Mouse (Mus musculus): Measurements from ENCODE around the gene Shld2. TPM values are rescaled to one million over a fixed set of nuclear protein-coding genes. Genes with fewer than 3 reads are reported as not detected.

Gene Shld2
- polyA plus RNA-seq (2016; fragmentation: Nextera tagmentation; extraction: Ambion mirVana), result 6.1 and 10.0 TPM in 2 replicates

DNA sequence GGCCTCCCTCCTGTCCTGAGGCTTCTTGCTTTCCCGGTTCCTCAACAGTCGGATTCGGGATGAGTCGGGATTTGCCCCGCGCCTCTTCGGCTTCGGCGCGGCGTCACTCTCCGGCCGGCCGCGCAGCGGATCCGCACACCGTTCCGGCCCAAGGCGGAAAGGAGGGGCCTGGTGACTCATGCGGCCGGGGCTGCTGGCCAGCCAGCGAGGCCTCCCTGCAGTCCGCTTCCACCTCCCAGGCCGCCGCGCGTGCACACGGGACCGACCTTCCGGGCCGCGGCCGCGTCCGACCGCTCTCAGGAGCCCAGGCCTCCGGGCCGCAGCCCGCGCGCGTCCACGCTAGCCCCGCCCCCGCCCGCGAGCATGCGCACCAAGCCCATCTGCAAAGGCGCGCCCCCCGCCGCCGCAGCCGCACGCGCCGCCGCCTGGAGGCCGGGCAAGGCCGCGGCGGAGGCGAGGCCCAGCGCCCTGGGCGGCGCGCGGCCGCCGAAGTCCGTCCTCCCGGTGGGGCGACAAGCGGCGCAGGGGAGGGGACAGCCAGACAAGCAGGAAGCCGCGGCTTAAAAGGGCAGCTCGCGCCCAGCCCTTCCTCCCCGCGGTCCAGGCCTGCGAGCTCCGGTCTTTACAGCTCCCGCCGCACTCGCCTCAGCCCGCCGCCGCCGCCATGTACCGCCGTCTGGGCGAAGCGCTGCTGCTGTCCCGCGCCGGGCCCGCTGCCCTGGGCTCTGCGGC, at the start of gene Shld2, which contains the start of gene Glud1:
TSS of gene Shld2 (minus strand) at position 260 of the 732 bp plus-strand sequence.
TSS of gene Glud1 (plus strand) at position 494 of the 732 bp plus-strand sequence.
- Histone ChIP-seq H3K36me3 (peaks cover 5% of the 10 kb centered on the region; the same call in 1 of the 2 replicates), H3K27ac (peak within 1 kb of the TSS; percentile 98), H3K4me3 (peak within 1 kb of the TSS; percentile 95), H3K9me3 (no peaks in the 10 kb centered on the region), H3K27me3 (ENCODE audit: insufficient read depth, poor library complexity, severe bottlenecking) (no peaks in the 10 kb centered on the region), H3K4me1 (replicated peaks) (peaks cover 25% of the 10 kb centered on the region)
- under 1% methylated on average over 100 of the region's 100 CpGs for WGBS
- DNase-seq (ENCODE audit: low spot score), result peak; percentile 95

DNA sequence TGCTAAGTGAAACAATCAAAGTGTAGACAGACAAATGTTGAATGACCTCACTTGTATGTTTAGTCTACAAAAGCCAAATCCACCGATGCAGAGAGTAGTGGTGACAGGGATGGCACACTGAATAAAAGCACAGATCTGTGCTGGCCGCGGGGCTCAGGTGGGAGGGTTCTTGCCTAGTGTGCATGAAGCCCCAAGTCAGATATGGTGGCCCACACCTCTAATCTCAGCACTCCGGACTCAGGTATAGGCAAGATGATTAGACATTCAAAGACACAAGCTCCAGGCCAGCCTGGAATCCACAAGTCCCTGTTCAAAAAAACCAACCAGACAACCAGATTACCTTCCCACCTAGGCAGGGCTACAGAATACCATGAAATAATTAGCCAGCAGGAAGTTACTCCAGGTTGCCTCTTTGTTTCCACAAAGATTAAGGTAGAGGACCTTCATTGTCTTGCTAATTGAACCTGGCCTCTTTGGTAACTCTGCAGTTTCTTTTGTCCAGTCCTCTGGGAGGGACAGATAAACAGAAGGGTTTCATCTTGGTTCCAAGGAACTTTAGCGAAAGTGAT, 49.5 kb upstream of the Shld2 start:
- Histone ChIP-seq H3K9me3 (no peaks in the 10 kb centered on the region), H3K36me3 (no peaks in the 10 kb centered on the region), H3K4me1 (replicated peaks) (peaks cover 18% of the 10 kb centered on the region), H3K27ac (no peak overlapping the region), H3K27me3 (ENCODE audit: insufficient read depth, poor library complexity, severe bottlenecking) (peaks cover 16% of the 10 kb centered on the region), H3K4me3 (no peak overlapping the region)
- 46% methylated on average over 5 of the region's 5 CpGs for WGBS
- no peak for DNase-seq (ENCODE audit: low spot score)

DNA sequence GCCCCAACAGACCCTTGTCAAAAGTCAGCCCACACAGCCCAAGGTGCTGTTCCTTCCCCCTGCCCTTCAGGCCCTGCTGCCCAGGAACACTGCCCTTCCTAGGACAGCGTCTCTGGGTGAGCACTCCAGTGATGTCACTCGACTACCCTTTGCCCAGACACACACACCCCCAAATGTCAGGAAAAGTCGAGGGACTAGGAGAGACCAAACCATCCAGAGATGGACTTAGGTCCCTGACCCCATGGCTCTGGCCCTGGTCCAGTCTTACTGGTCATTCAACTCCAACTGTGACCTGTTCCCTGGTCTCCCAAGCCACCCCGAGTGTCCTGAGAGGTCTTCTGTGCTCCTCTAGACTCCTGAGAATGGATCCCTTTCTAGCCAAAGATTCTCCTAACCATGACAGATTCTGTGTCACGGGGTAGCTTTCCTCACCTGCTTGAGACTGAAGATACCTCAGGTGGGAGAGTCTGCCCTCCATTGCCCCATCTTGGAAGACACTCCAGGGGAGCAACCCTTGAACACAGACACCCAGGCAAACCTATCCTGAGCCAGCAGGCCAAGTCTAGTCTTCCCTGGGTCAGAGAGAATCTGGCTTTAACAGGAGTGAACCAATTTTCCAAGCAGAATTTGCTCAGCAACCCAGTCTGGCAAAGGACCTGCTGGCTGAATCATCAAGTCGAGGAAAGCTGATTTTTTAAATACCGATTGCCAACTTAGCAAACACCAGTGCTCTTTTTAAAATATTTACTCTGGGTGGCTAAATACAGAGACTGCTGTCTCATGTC, 47.6 kb upstream of the Shld2 start:
- H3K27ac ChIP-seq, result no peak overlapping the region
- no peaks in the 10 kb centered on the region for H3K9me3 ChIP-seq
- peaks cover 9% of the 10 kb centered on the region for H3K27me3 ChIP-seq (ENCODE audit: insufficient read depth, poor library complexity, severe bottlenecking)
- peaks cover 6% of the 10 kb centered on the region for H3K4me1 ChIP-seq (replicated peaks)
- 84% methylated on average over 7 of the region's 7 CpGs for WGBS
- no peaks in the 10 kb centered on the region for H3K36me3 ChIP-seq
- no peak for DNase-seq (ENCODE audit: low spot score)
- H3K4me3 ChIP-seq, result no peak overlapping the region

DNA sequence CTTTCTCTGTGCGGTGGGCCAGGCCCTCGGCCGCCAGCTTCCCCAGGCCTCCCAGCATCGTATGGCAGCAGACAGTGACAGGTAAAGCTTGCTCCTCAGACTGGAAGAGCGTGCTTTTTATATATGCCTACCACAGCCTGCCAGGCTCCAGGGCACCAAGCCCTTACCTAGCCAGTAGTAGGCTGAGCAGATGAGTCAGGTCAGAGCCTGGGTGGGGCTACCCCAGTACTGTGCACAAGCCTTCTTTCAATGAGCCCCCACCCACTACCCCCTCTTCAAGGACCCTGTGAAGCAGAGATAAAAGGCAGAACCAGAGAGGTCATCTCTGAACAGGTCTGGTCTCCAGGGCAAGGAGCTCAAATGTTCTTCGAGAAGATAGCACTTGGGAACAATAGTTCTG, 45.0 kb upstream of the Shld2 start, which contains the start of gene Fam25c:
TSS of gene Fam25c (minus strand) at position 133 of the 400 bp plus-strand sequence.
- H3K27ac ChIP-seq, result no peak within 1 kb of the TSS
- WGBS, result 76% methylated on average over 6 of the region's 6 CpGs
- peaks cover 14% of the 10 kb centered on the region for H3K4me1 ChIP-seq (replicated peaks)

DNA sequence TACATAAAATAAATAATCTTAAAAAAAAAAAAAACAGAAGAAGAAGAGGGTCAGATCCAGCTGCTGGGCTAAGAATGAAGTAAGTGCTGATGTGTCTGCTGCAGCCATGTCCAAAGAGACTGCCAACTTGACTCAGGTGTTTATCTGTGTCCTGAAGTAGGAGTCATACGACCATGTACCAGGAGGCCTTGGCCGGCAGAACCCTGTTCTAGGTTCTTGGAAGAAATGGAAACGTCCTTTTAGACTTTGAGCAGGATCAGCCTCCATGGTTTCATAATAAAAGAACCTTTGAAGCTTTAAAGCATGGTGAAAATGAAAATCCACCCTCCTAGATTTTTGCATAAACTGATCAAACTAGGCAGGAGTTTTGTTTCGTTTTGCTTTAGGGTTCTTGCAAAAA, 44.2 kb upstream of the Shld2 start:
- H3K27ac ChIP-seq, result no peak overlapping the region
- H3K4me3 ChIP-seq, result no peak overlapping the region
- H3K36me3 ChIP-seq, result no peaks in the 10 kb centered on the region
- H3K4me1 ChIP-seq (replicated peaks), result peaks cover 14% of the 10 kb centered on the region
- 82% methylated on average over 4 of the region's 4 CpGs for WGBS
- DNase-seq (ENCODE audit: low spot score), result no peak
- H3K27me3 ChIP-seq (ENCODE audit: insufficient read depth, poor library complexity, severe bottlenecking), result no peaks in the 10 kb centered on the region
- no peaks in the 10 kb centered on the region for H3K9me3 ChIP-seq

More for the DNA sequence above, 45.0 kb upstream of the Shld2 start, which contains the start of gene Fam25c:
- Histone ChIP-seq H3K4me3 (no peak within 1 kb of the TSS), H3K36me3 (no peaks in the 10 kb centered on the region), H3K27me3 (ENCODE audit: insufficient read depth, poor library complexity, severe bottlenecking) (no peaks in the 10 kb centered on the region), H3K9me3 (no peaks in the 10 kb centered on the region)
- DNase-seq (ENCODE audit: low spot score), result no peak

DNA sequence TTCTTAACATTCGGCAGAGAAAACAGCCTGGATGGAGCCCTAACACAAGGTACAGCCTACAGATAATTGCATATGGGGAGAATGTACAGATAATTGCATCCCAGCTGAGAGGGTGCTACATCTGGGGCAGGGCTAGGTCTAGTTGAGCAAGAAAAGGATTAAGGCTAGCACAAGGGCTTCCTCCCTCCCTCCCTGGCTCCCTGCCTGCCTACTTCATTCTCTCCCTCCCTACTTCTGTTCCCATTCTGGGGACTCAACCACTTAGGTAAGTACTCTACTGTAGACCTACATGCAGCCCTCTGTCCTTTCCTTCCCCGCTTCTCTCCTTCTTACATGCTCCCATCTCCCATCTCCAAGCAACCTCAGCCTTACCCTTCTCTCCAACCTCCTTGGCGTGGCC, 43.0 kb upstream of the Shld2 start:
- H3K4me3 ChIP-seq, result no peak overlapping the region

DNA sequence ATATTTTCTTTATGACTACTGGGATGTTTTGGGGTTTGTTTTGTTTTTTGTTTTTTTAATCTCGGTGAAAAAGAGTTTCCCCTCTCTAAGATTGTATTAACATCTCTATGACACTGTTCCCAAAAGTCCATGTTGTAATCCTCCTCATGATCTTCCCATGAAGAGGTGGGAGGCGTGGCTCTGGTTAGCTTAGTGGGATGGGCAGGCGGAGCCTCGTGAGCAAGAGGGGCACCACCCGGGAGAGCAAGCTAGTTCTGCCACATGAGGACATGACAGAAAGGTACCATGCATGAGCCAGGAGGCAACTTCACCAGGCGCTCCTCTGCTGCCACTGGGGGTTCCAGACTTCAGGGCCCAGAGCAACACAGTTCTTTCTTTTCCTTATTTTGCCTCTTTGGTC, 42.2 kb upstream of the Shld2 start:
- Histone ChIP-seq H3K9me3 (no peaks in the 10 kb centered on the region), H3K27me3 (ENCODE audit: insufficient read depth, poor library complexity, severe bottlenecking) (no peaks in the 10 kb centered on the region), H3K36me3 (no peaks in the 10 kb centered on the region), H3K4me3 (no peak overlapping the region), H3K4me1 (replicated peaks) (peaks cover 14% of the 10 kb centered on the region), H3K27ac (no peak overlapping the region)
- DNase-seq (ENCODE audit: low spot score), result no peak
- whole genome bisulfite sequencing, result 79% methylated on average over 6 of the region's 6 CpGs

More for the DNA sequence above, 43.0 kb upstream of the Shld2 start:
- H3K27ac ChIP-seq, result no peak overlapping the region
- DNase-seq (ENCODE audit: low spot score), result no peak
- no peaks in the 10 kb centered on the region for H3K36me3 ChIP-seq
- H3K4me1 ChIP-seq (replicated peaks), result peaks cover 14% of the 10 kb centered on the region
- no peaks in the 10 kb centered on the region for H3K27me3 ChIP-seq (ENCODE audit: insufficient read depth, poor library complexity, severe bottlenecking)
- H3K9me3 ChIP-seq, result no peaks in the 10 kb centered on the region
- 94% methylated on average over 3 of the region's 3 CpGs for WGBS

DNA sequence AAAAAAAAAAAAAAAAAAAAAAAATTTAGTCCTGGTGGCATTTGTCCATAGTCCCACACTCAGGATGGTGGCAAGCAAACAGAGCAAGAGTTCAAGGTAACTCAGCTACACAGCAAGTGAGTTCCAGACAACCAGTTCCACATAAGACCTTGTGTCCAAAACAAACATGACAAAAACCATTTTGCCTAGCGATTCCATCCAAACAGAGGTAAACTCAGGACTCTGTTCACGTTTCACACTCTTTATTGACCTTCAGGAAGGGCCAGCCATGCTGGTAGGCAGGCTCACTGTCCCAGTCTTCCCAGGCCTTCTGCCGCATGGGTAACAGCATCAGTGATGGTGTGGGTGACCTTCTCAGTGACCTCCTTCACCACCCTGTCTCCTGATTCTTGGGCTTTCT, 41.4 kb upstream of the Shld2 start:
- Histone ChIP-seq H3K27ac (no peak overlapping the region), H3K9me3 (no peaks in the 10 kb centered on the region), H3K4me3 (no peak overlapping the region), H3K27me3 (ENCODE audit: insufficient read depth, poor library complexity, severe bottlenecking) (no peaks in the 10 kb centered on the region), H3K36me3 (no peaks in the 10 kb centered on the region), H3K4me1 (replicated peaks) (peaks cover 14% of the 10 kb centered on the region)
- no peak for DNase-seq (ENCODE audit: low spot score)
- WGBS, result 60% methylated on average over 3 of the region's 3 CpGs

DNA sequence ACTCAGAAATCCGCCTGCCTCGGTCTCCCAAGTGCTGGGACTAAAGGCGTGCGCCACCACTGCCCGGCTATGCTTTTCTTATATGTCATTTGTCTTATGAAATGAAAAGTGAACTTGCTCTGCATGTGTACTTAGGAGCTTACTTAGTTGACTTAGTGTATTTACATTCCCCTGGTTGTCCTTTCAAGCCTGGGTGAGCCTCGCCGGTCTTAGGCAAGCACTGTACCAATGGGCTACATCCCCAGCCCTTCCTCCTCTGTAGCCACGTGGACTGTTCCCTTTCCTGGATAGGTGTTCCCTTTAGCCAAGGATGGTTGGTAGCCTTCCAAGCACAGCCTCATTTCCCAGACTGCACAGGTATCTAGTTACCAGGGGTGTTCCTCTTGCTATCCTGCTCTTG, 38.7 kb upstream of the Shld2 start:
- DNase-seq (ENCODE audit: low spot score), result no peak
- Histone ChIP-seq H3K4me1 (replicated peaks) (peaks cover 11% of the 10 kb centered on the region), H3K4me3 (no peak overlapping the region), H3K9me3 (no peaks in the 10 kb centered on the region), H3K27ac (no peak overlapping the region), H3K36me3 (peaks cover 14% of the 10 kb centered on the region), H3K27me3 (ENCODE audit: insufficient read depth, poor library complexity, severe bottlenecking) (no peaks in the 10 kb centered on the region)
- WGBS, result 86% methylated on average over 8 of the region's 8 CpGs

DNA sequence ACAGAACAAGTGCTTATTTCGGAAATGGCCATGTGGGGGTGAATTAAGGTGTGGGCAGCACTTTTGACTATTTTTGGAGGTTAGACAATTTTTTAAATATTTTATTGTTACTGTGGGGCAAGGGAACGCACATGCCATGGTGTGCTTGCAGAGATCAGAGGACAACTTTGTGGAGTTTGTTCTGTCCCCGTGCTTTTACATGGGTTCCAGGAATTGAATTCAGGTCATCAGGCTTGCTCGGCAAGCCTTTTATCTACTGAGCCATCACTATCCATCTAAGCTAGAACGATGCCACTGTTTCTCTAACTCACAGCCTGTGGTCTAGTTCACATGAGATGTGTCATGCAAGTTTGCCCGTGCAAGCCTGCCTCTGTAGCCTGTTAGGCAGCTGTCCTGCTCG, 38.0 kb upstream of the Shld2 start:
- no peak overlapping the region for H3K4me3 ChIP-seq
- peaks cover 19% of the 10 kb centered on the region for H3K36me3 ChIP-seq
- no peak for DNase-seq (ENCODE audit: low spot score)
- H3K9me3 ChIP-seq, result no peaks in the 10 kb centered on the region
- peaks cover 11% of the 10 kb centered on the region for H3K4me1 ChIP-seq (replicated peaks)
- no peak overlapping the region for H3K27ac ChIP-seq
- H3K27me3 ChIP-seq (ENCODE audit: insufficient read depth, poor library complexity, severe bottlenecking), result no peaks in the 10 kb centered on the region
- WGBS, result 87% methylated on average over 7 of the region's 7 CpGs

DNA sequence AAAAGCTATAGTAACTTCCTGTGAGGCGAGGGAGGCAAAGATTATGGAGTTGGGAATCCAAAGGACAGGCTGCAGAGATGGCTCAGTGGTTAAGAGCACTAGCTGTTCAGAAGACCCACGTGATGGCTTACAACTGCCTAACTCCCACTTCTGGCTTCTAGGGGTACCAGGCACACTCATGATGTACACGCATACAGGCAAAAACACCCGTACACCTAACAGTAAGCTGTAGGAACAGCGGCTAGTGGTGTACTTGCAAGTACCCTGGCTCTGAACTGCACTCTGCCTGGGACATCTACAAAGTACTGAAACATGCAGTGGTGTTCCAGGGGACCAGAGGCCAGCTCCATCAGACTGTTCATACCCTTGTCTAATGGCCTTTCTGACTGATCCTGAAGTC, 36.8 kb upstream of the Shld2 start:
- Histone ChIP-seq H3K27me3 (ENCODE audit: insufficient read depth, poor library complexity, severe bottlenecking) (no peaks in the 10 kb centered on the region), H3K4me1 (replicated peaks) (peaks cover 9% of the 10 kb centered on the region), H3K4me3 (no peak overlapping the region), H3K9me3 (no peaks in the 10 kb centered on the region), H3K27ac (no peak overlapping the region), H3K36me3 (peaks cover 31% of the 10 kb centered on the region)
- no peak for DNase-seq (ENCODE audit: low spot score)
- WGBS, result 95% methylated on average over 5 of the region's 5 CpGs

DNA sequence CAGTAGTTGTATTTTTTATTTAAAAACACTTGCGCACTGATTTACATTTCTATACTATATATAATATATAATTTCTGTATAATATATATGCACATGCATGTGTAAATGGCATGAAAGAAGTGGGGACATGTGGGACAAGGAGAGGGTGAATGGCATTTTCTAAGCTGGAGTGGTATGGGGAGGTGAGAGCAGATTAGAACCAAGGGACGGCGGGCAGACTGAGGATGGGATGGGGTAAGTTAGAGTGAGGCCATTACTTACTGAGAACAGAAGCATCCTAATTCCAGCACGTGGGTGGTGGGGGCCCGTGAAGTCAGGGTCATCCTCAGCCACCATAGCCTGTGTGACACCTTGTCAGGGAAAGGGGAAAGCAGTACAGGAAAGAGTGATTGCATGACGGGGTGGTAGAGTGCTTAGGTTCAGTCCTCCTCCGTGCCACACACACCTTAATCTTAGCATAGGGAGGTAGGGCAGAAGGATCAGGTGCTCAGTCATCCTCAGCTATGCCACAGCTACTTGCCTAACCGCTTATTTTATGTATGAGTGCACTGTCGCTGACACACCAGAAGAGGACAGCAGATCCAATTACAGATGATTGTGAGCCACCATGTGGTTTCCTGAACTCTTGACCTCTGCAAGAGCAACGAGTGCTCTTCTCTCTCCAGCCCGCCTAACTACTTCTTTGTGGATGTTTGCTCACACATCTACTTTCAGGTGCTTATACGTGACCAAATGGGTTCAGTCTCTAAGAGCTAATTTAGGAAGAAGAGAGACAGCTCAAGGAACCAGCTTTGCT, 35.7 kb upstream of the Shld2 start:
- peak overlapping the region; percentile 24; the same call in 1 of the 2 replicates for H3K27ac ChIP-seq
- 65% methylated on average over 12 of the region's 12 CpGs for WGBS
- peaks cover 4% of the 10 kb centered on the region; the same call in 1 of the 2 replicates for H3K4me1 ChIP-seq (replicated peaks)
- H3K4me3 ChIP-seq, result no peak overlapping the region
- H3K36me3 ChIP-seq, result peaks cover 42% of the 10 kb centered on the region
- no peak for DNase-seq (ENCODE audit: low spot score)
- no peaks in the 10 kb centered on the region for H3K27me3 ChIP-seq (ENCODE audit: insufficient read depth, poor library complexity, severe bottlenecking)
- H3K9me3 ChIP-seq, result no peaks in the 10 kb centered on the region

Data from hindbrain, embryonic 10.5 days (tissue).